Mouse (Mus musculus) T-helper 1 cell (primary cell): ENCODE measurements at regions not wholly inside any gene's neighbourhood (a gene's known extent, or its start where the extent isn't known, plus 50 kb on each side); places are given as distances from the start of the nearest gene placed in this dataset.

Experiments used
- in situ Hi-C: fragments of 300-600 bp; cut with MboI, MseI; formaldehyde crosslinking; loops from one replicate; pipeline ENCODE4 v1.15.1; 2025; ENCODE audit warnings: high pct_unique_total_duplicates

DNA sequence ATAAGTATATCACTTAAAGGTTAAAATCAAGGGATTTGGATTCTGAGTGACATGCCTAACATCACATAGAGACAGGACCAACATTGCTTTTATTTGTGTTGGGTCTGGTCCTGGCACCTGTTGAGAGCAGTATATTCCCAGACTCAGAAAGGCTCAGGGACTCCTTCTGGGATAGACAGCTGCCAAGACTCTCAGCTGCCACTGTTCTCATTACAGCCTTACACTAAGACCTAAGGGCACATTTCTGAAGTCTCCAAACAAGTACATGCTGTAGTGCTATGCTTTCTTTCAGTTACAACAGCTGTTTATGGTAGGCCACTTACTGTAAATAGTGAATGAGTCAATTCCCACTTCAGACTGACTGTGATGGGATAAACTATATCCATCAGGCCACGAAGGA is 77.7 kb upstream of the Fam13a start:
- in situ Hi-C loops = no loop called here

DNA sequence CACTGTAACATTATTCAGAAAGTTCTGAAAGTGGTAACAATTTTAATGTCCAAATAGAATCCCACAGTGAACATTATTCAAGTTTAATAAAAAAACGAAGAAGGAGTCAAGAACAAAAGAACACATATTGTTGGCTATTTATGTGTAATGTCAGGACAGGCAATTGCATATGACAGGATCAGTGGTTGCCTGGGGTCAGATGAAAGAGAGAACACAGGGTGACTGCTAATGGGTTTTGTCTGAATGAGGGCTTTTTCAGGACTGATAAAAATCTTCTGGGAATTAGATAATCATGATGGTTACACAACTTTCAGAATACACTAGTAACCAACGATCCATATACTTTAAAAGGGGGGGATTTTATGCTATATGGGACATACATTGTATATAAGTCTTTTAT is 79.6 kb upstream of the Fam13a start:
- in situ Hi-C loops = no loop called here

DNA sequence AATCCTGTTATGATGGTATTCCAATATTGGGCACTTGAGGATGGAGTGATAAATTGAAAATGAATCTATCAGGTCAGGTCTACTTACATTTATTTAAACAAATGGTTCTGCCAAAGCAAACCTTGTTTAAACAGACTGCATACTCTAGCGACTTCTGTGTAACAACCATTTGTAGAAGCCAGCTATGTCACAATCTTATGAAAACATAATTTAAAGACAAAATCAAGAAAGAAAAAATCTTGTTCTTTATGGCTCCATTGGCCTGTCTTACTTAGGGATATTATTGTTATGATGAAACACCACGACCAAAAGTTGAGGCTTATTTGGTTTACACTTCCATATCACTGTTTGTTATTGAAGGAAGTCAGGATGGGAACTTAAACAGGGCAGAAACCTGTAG is 80.1 kb upstream of the Fam13a start:
- in situ Hi-C loops = no loop called here

DNA sequence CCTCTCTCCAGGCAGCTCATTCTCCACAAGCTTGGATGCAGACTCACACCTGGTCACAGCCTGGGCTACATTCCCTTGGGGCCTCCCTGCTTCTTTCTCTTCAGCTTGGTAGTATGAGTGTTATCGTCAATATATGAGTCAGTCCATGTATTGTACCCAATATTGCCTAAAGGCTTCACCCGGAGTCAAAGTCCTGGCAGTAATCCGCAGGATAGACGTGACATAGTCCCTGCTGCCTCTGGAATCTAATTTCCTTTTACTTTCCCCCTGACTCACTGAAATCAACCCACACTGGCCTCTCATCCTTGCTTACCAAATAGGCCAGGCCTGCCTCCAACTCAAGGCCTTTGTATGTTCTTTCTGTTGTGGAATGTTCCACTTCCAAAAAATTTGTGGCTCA is 83.8 kb upstream of the Fam13a start:
- in situ Hi-C loops = no loop called here

DNA sequence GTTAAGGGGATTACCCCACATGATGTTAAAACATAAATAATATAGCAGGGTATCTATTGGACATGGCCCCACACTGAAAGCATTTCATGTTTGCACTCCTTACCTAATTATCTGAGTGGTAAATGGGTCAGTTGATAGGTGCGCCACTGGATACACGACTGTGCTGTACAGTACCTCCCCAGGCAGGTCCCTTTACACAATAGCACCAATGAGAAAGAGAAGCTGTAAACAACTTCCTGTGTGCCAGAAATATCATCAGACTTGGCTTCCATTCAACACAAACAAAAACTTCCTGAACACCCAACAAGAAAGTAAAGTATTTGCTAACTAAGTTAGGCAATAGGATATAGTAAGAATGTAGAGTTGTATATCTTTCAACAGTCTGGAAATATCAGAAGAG is 76.3 kb upstream of the Tigd2 start:
- in situ Hi-C loops = loop anchor here (5.0 kb wide), 1 partner anchor 55 kb away; no protein-coding TSS in a partner anchor

DNA sequence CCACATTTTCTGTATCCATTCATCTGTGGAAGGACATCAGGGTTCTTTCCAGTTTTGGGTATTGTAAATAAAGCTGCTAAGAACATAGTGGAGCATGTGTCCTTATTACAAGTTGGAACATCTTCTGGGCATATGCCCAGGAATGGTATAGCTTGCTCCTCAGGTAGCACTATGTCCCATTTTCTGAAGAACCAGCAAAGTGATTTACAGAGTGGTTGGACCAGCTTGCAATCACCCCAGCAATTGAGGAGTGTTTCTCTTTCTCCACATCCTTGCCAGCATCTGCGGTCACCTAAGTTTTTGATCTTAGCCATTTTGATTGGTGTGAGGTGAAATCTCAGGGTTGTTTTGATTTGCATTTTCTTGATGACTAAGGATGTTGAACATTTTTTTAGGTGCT is 74.9 kb upstream of the Tigd2 start:
- in situ Hi-C loops = loop anchor here (5.0 kb wide), 1 partner anchor 56 kb away; no protein-coding TSS in a partner anchor

DNA sequence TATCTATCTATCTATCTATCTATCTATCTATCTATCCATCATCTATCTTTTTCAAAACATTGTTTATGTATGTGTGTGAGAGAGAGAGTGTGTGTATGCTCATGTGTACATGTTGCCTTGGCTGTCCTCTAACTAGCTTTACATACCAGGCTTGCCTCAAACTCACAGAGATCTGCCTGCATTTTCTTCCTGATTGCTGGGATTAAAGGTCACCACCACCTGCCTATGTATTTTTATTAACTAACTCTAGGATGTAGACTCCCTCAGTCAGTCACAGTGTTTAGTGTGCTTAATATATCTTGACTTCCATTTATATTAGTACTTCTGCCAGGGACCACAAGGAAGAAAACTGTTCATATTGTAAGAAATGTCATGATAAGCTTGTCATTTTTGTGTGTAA is 69.0 kb upstream of the Tigd2 start:
- in situ Hi-C loops = no loop called here

DNA sequence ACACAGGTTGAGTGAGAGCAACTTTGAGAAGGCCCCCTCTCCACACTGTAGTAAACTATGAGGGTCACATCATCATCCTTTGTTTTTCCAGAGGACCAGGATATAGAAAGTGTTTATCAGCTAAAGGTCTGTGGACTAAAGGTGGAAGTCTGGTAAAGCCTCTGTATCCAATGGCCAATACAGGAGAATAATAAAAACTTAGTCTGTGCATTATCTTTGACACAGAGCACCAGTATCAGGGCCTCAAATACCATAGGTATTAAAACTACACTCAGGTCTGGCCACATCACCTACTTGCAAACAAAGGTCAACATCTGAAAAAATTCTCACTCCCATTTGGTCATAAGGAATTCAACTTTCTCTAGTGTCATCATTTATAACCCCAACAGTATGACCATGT is 66.6 kb upstream of the Tigd2 start:
- in situ Hi-C loops = no loop called here

DNA sequence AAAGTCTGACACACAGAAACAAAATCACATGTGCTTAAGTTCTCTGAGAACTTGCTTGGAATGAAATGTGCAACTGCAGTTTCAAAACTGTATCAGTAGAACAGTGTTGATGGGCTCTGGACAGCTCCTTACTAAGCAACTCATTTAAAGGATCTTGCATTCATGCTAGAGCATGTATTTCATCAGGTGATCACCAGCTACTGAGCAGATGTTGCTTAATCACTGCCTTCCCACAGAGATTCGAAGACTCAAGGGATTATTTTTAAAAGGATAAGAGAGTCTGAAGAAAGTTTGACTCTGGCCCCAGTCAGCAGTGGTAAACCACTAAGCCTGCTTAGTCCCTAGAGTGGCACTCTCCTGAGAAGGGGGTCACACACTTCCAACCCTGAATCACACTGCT is 61.2 kb upstream of the Tigd2 start:
- in situ Hi-C loops = no loop called here

DNA sequence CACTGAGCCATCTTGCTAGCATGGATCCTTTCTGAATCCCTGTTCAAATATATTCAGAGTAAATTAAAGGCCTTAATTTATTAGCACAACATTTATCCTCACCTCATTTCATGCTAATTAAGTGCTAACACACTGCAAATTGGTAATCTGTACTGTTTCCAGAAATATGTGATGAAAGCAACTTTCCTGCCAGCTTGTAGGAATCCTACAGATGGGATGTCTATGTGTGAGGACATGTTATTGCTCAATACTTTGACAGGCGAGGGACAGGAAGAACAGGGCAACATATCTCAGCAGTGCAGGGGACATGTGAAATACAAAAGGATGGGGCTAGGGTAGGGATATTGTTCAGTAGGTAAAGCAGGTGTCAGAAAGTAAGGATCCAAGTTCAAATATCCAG is 53.0 kb upstream of the Tigd2 start:
- in situ Hi-C loops = loop anchor here (25.0 kb wide), 1 partner anchor 568 kb away; the partner anchor contains the start of gene Abcg2
